Mouse (Mus musculus) retina, embryonic 14.5 days (tissue): Measurements from ENCODE around the gene Ccr1.

Experiments
- DNase-seq: peaks from one replicate; pipeline ENCODE4 v3.0.0-alpha.2; 2015; ENCODE audit warnings: low spot score

Ccr1 gene

GRCm38 (mm10) chr9:123927281-123927960 lies 41.1 kb downstream of the Ccr1 start:
- peak; percentile 3 for DNase-seq

GRCm38 (mm10) chr9:123926041-123926440 lies 42.5 kb downstream of the Ccr1 start:
- peak; percentile 91 for DNase-seq

GRCm38 (mm10) chr9:123925101-123925946 lies 43.2 kb downstream of the Ccr1 start:
- DNase-seq: peak; percentile 71

- DNase-seq: peak; percentile 84
Observed at GRCm38 (mm10) chr9:123924589-123925066, 43.9 kb downstream of the Ccr1 start.

- DNase-seq: peak; percentile 80
Observed at GRCm38 (mm10) chr9:123924035-123924434, 44.5 kb downstream of the Ccr1 start.

GRCm38 (mm10) chr9:123923146-123923991 lies 45.1 kb downstream of the Ccr1 start:
- DNase-seq: peak; percentile 51
